Mouse (Mus musculus) lung, postnatal 0 days (tissue): Measurements from ENCODE around the gene Rgs8.

Experiments
- CTCF ChIP-seq: IDR thresholded peaks from 2 replicates; pipeline ENCODE4 v1.5.1; 2016; ENCODE audit warnings: antibody characterized with exemption, mild to moderate bottlenecking
- EP300 ChIP-seq: IDR thresholded peaks from 2 replicates; pipeline ENCODE4 v1.6.1; 2016; ENCODE audit warnings: antibody characterized with exemption, mild to moderate bottlenecking, control low read depth

GRCm38 (mm10) chr1:153653674-153654073 lies 849 bp downstream of the Rgs8 start:
- TF ChIP-seq CTCF (no peak), EP300 (no peak)
